Mouse (Mus musculus): ENCODE results near the gene Tbc1d5. TPM values are rescaled to one million over a fixed set of nuclear protein-coding genes. Genes with fewer than 3 reads are reported as not detected.

Tbc1d5 gene
- polyA plus RNA-seq, 1 experiment from 2014 or later = 8.8 TPM

- Histone ChIP-seq H3K4me2 (no peak overlapping the region), H3K4me1 (no peaks in the 10 kb centered on the region), H3K9me3 (replicated peaks) (no peaks in the 10 kb centered on the region), H3K27ac (replicated peaks) (no peak overlapping the region), H3K9ac (replicated peaks) (no peak overlapping the region), H3K4me3 (replicated peaks) (no peak overlapping the region), H3K27me3 (replicated peaks) (no peaks in the 10 kb centered on the region), H3K36me3 (no peaks in the 10 kb centered on the region)
- ATAC-seq (ENCODE audit: low FRiP score) = no peak
- WGBS = 97% methylated on average over 2 of the region's 2 CpGs
Measured at GRCm38 (mm10) chr17:50791671-50792070, 387.5 kb downstream of the Tbc1d5 start.

- 92% methylated on average over 4 of the region's 4 CpGs for WGBS
- Histone ChIP-seq H3K27me3 (replicated peaks) (no peaks in the 10 kb centered on the region), H3K4me1 (no peaks in the 10 kb centered on the region), H3K9ac (replicated peaks) (no peak overlapping the region), H3K9me3 (replicated peaks) (no peaks in the 10 kb centered on the region), H3K36me3 (no peaks in the 10 kb centered on the region), H3K4me3 (replicated peaks) (no peak overlapping the region), H3K27ac (replicated peaks) (no peak overlapping the region), H3K4me2 (no peak overlapping the region)
- ATAC-seq (ENCODE audit: low FRiP score) = no peak
Measured at GRCm38 (mm10) chr17:50788835-50789234, 390.3 kb downstream of the Tbc1d5 start.

GRCm38 (mm10) chr17:50775247-50775646 is 403.9 kb downstream of the Tbc1d5 start:
- 83% methylated on average over 3 of the region's 3 CpGs for WGBS
- Histone ChIP-seq H3K9me3 (replicated peaks) (no peaks in the 10 kb centered on the region), H3K27ac (replicated peaks) (no peak overlapping the region), H3K27me3 (replicated peaks) (no peaks in the 10 kb centered on the region), H3K4me1 (no peaks in the 10 kb centered on the region), H3K4me2 (no peak overlapping the region), H3K9ac (replicated peaks) (no peak overlapping the region), H3K4me3 (replicated peaks) (no peak overlapping the region), H3K36me3 (no peaks in the 10 kb centered on the region)
- no peak; the same call in 1 of the 2 replicates for ATAC-seq (ENCODE audit: low FRiP score)

- ATAC-seq (ENCODE audit: low FRiP score) = no peak
- WGBS = 96% methylated on average over 7 of the region's 7 CpGs
- H3K4me1 ChIP-seq = no peaks in the 10 kb centered on the region
- no peaks in the 10 kb centered on the region for H3K36me3 ChIP-seq
- H3K27me3 ChIP-seq (replicated peaks) = no peaks in the 10 kb centered on the region
- H3K9ac ChIP-seq (replicated peaks) = no peak overlapping the region
- no peak overlapping the region for H3K4me2 ChIP-seq
- H3K4me3 ChIP-seq (replicated peaks) = no peak overlapping the region
- no peaks in the 10 kb centered on the region for H3K9me3 ChIP-seq (replicated peaks)
- no peak overlapping the region for H3K27ac ChIP-seq (replicated peaks)
Measured at GRCm38 (mm10) chr17:50764387-50764786, 414.8 kb downstream of the Tbc1d5 start.

- H3K4me3 ChIP-seq (replicated peaks) = no peak overlapping the region
- no peaks in the 10 kb centered on the region for H3K4me1 ChIP-seq
- no peak for ATAC-seq (ENCODE audit: low FRiP score)
- no peaks in the 10 kb centered on the region for H3K9me3 ChIP-seq (replicated peaks)
- WGBS = 83% methylated on average over 5 of the region's 5 CpGs
- no peak overlapping the region for H3K27ac ChIP-seq (replicated peaks)
- no peak overlapping the region for H3K9ac ChIP-seq (replicated peaks)
- H3K4me2 ChIP-seq = no peak overlapping the region
- H3K36me3 ChIP-seq = no peaks in the 10 kb centered on the region
- no peaks in the 10 kb centered on the region for H3K27me3 ChIP-seq (replicated peaks)
Measured at GRCm38 (mm10) chr17:50763407-50763806, 415.7 kb downstream of the Tbc1d5 start.

- H3K4me1 ChIP-seq = no peaks in the 10 kb centered on the region
- no peaks in the 10 kb centered on the region for H3K9me3 ChIP-seq (replicated peaks)
- no peak overlapping the region for H3K4me2 ChIP-seq
- H3K9ac ChIP-seq (replicated peaks) = no peak overlapping the region
- H3K36me3 ChIP-seq = no peaks in the 10 kb centered on the region
- no peaks in the 10 kb centered on the region for H3K27me3 ChIP-seq (replicated peaks)
- no peak overlapping the region for H3K4me3 ChIP-seq (replicated peaks)
- H3K27ac ChIP-seq (replicated peaks) = no peak overlapping the region
- no peak for ATAC-seq (ENCODE audit: low FRiP score)
- whole genome bisulfite sequencing = 83% methylated on average over 5 of the region's 5 CpGs
Measured at GRCm38 (mm10) chr17:50762231-50762630, 416.9 kb downstream of the Tbc1d5 start.

- Histone ChIP-seq H3K9ac (replicated peaks) (no peak overlapping the region), H3K9me3 (replicated peaks) (no peaks in the 10 kb centered on the region), H3K27ac (replicated peaks) (no peak overlapping the region), H3K4me2 (no peak overlapping the region), H3K36me3 (no peaks in the 10 kb centered on the region; the same call in 1 of the 2 replicates), H3K27me3 (replicated peaks) (no peaks in the 10 kb centered on the region), H3K4me1 (no peaks in the 10 kb centered on the region), H3K4me3 (replicated peaks) (no peak overlapping the region)
- no peak for ATAC-seq (ENCODE audit: low FRiP score)
- WGBS = 27% methylated on average over 5 of the region's 5 CpGs
Measured at GRCm38 (mm10) chr17:50761082-50761481, 418.1 kb downstream of the Tbc1d5 start.

GRCm38 (mm10) chr17:50753356-50754138 is 425.6 kb downstream of the Tbc1d5 start:
- Histone ChIP-seq H3K9me3 (replicated peaks) (no peaks in the 10 kb centered on the region), H3K36me3 (no peaks in the 10 kb centered on the region; the same call in 1 of the 2 replicates), H3K4me3 (replicated peaks) (no peak overlapping the region), H3K27me3 (replicated peaks) (no peaks in the 10 kb centered on the region), H3K27ac (replicated peaks) (no peak overlapping the region), H3K4me1 (no peaks in the 10 kb centered on the region), H3K9ac (replicated peaks) (no peak overlapping the region), H3K4me2 (no peak overlapping the region)
- 81% methylated on average over 9 of the region's 9 CpGs for WGBS
- ATAC-seq (ENCODE audit: low FRiP score) = no peak

GRCm38 (mm10) chr17:50752753-50753152 is 426.4 kb downstream of the Tbc1d5 start:
- Histone ChIP-seq H3K4me3 (replicated peaks) (no peak overlapping the region), H3K36me3 (no peaks in the 10 kb centered on the region; the same call in 1 of the 2 replicates), H3K9me3 (replicated peaks) (no peaks in the 10 kb centered on the region), H3K9ac (replicated peaks) (no peak overlapping the region), H3K4me2 (no peak overlapping the region), H3K27ac (replicated peaks) (no peak overlapping the region), H3K4me1 (no peaks in the 10 kb centered on the region), H3K27me3 (replicated peaks) (no peaks in the 10 kb centered on the region)
- 95% methylated on average over 3 of the region's 3 CpGs for WGBS
- ATAC-seq (ENCODE audit: low FRiP score) = no peak

GRCm38 (mm10) chr17:50751911-50752310 is 427.2 kb downstream of the Tbc1d5 start:
- ATAC-seq (ENCODE audit: low FRiP score) = no peak
- no peaks in the 10 kb centered on the region for H3K4me1 ChIP-seq

GRCm38 (mm10) chr17:50750874-50751273 is 428.3 kb downstream of the Tbc1d5 start:
- no peaks in the 10 kb centered on the region for H3K9me3 ChIP-seq (replicated peaks)
- no peak for ATAC-seq (ENCODE audit: low FRiP score)
- H3K4me1 ChIP-seq = no peaks in the 10 kb centered on the region
- no peak overlapping the region for H3K4me2 ChIP-seq
- 33% methylated on average over 2 of the region's 2 CpGs for WGBS
- no peaks in the 10 kb centered on the region; the same call in 1 of the 2 replicates for H3K36me3 ChIP-seq
- no peak overlapping the region for H3K27ac ChIP-seq (replicated peaks)
- no peaks in the 10 kb centered on the region for H3K27me3 ChIP-seq (replicated peaks)
- no peak overlapping the region for H3K9ac ChIP-seq (replicated peaks)
- no peak overlapping the region for H3K4me3 ChIP-seq (replicated peaks)

More at GRCm38 (mm10) chr17:50751911-50752310, 427.2 kb downstream of the Tbc1d5 start:
- H3K27me3 ChIP-seq (replicated peaks) = no peaks in the 10 kb centered on the region
- no peak overlapping the region for H3K4me2 ChIP-seq
- no peak overlapping the region for H3K9ac ChIP-seq (replicated peaks)
- H3K27ac ChIP-seq (replicated peaks) = no peak overlapping the region
- H3K36me3 ChIP-seq = no peaks in the 10 kb centered on the region; the same call in 1 of the 2 replicates
- 93% methylated on average over 3 of the region's 3 CpGs for WGBS
- H3K4me3 ChIP-seq (replicated peaks) = no peak overlapping the region
- no peaks in the 10 kb centered on the region for H3K9me3 ChIP-seq (replicated peaks)

- ATAC-seq (ENCODE audit: low FRiP score) = no peak
- no peaks in the 10 kb centered on the region for H3K9me3 ChIP-seq (replicated peaks)
- H3K36me3 ChIP-seq = no peaks in the 10 kb centered on the region
- WGBS = 91% methylated on average over 6 of the region's 6 CpGs
- H3K4me3 ChIP-seq (replicated peaks) = no peak overlapping the region
- H3K27ac ChIP-seq (replicated peaks) = no peak overlapping the region
- no peak overlapping the region for H3K4me2 ChIP-seq
- H3K27me3 ChIP-seq (replicated peaks) = no peaks in the 10 kb centered on the region
- no peak overlapping the region for H3K9ac ChIP-seq (replicated peaks)
- 0 out of 2 replicates have a peak, but pooled peaks cover 2% of the 10 kb centered on the region for H3K4me1 ChIP-seq
Measured at GRCm38 (mm10) chr17:50741386-50741785, 437.8 kb downstream of the Tbc1d5 start.

All from neural tube, embryonic 15.5 days (tissue).